Mouse (Mus musculus) forebrain, postnatal 0 days (tissue): ENCODE data around the gene Cnksr1. TPM values are rescaled to one million over a fixed set of nuclear protein-coding genes. Genes with fewer than 3 reads are reported as not detected.
A peak's percentile ranks its signal among the peaks of the same experiment; 100 is the strongest.

Source experiments
- ATAC-seq: fragments of 200-750 bp; cut with Nextera tagmentation; 2 replicates; pipeline ENCODE4 v1.8.0; 2017; ENCODE audit warnings: mild to moderate bottlenecking, moderate library complexity
- DNase-seq: peaks from one replicate; pipeline ENCODE4 v3.0.0-alpha.2; 2015
- H3K27ac ChIP-seq: fragments of 300-500 bp; sonication (generic); 2 replicates; pipeline ENCODE4 v1.5.1; 2014; ENCODE audit warnings: low read depth, mild to moderate bottlenecking, antibody characterized with exemption, low read length, moderate library complexity, mixed read lengths
- H3K27me3 ChIP-seq: fragments of 300-500 bp; sonication (generic); 2 replicates; pipeline ENCODE4 v1.6.1; 2014; ENCODE audit warnings: mild to moderate bottlenecking, low read length, mixed read lengths; ENCODE audit not compliant: insufficient read depth
- H3K36me3 ChIP-seq: fragments of 300-500 bp; sonication (generic); 2 replicates; pipeline ENCODE4 v1.6.1; 2014; ENCODE audit warnings: mild to moderate bottlenecking, moderate library complexity; ENCODE audit not compliant: insufficient read depth
- H3K4me1 ChIP-seq: fragments of 300-500 bp; sonication (generic); 2 replicates; pipeline ENCODE4 v1.6.1; 2014; ENCODE audit warnings: antibody characterized with exemption; ENCODE audit not compliant: insufficient read depth
- H3K4me2 ChIP-seq: fragments of 300-500 bp; sonication (generic); 2 replicates; pipeline ENCODE4 v1.6.1; 2014; ENCODE audit warnings: low read depth, mild to moderate bottlenecking, moderate library complexity
- H3K4me3 ChIP-seq: fragments of 300-500 bp; sonication (generic); 2 replicates; pipeline ENCODE4 v1.5.1; 2014; ENCODE audit warnings: low read depth, low read length, mixed read lengths
- H3K9ac ChIP-seq: fragments of 300-500 bp; sonication (generic); 2 replicates; pipeline ENCODE4 v1.6.1; 2014; ENCODE audit warnings: mild to moderate bottlenecking
- H3K9me3 ChIP-seq: fragments of 300-500 bp; sonication (generic); 2 replicates; pipeline ENCODE4 v1.6.1; 2016; ENCODE audit warnings: low read length
- CTCF ChIP-seq: sonication (generic); IDR thresholded peaks from 2 replicates; pipeline ENCODE4 v1.5.1; 2016; ENCODE audit warnings: antibody characterized with exemption, control low read depth, low read depth
- WGBS: fragments of 180-500 bp; shearing (Covaris S2); extraction: QIAGEN DNeasy Blood & Tissue Kit; methylation state at CpG from one replicate; pipeline ENCODE4 v1.1.7; 2014; 5-methylcytosine and 5-hydroxymethylcytosine counted together
- polyA plus RNA-seq: library from polyadenylated mRNA; unstranded; fragments of >200 nt; fragmentation: Nextera tagmentation; extraction: Ambion mirVana; gene quantifications from 2 replicates; pipeline ENCODE4 v1.2.1, GENCODE M21; 2015
- total RNA-seq: library from RNA; depleted of rRNA; stranded (reverse); fragments of >200 nt; gene quantifications from 2 replicates; pipeline ENCODE4 v1.2.3, GENCODE M21; 2014

The Cnksr1 gene
- total and polyA plus RNA-seq, 2 experiments from 2014 or later = 0.18 TPM; not detected in 1

DNA sequence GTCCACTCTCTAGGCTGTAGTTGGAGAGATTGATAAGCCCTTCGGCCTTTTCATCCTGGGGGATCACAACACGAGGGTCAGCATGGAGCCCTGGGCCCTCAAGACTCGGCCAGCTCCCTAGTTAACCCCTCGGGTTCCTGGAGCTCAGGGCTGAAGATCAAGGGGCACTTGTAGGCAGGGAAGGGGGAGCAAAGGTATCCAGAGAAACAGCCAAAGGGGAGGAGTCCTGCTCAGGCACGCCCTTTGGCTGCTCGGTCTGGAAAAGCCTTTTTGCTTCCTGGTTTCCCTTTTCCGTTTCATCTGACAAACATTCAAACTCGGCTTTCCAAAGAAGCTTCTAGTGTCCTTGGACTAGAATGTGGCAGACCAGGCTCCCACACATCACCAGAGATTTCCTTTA lies 7.8 kb downstream of the Cnksr1 start:
- Histone ChIP-seq H3K4me3 (no peak overlapping the region), H3K9me3 (no peaks in the 10 kb centered on the region), H3K9ac (no peak overlapping the region), H3K4me2 (no peak overlapping the region), H3K27me3 (no peaks in the 10 kb centered on the region), H3K27ac (no peak overlapping the region), H3K36me3 (no peaks in the 10 kb centered on the region), H3K4me1 (no peaks in the 10 kb centered on the region)
- ATAC-seq = no peak
- WGBS = 43% methylated on average over 8 of the region's 8 CpGs
- no peak for TF ChIP-seq CTCF
- DNase-seq = no peak

GRCm38 (mm10) chr4:134227194-134227593 lies 11.0 kb downstream of the Cnksr1 start, which contains the start of gene Catsper4:
Catsper4 (minus strand) TSS chr4:134227383.
- Histone ChIP-seq H3K9ac (no peak within 1 kb of the TSS), H3K4me1 (no peaks in the 10 kb centered on the region), H3K9me3 (no peaks in the 10 kb centered on the region), H3K4me3 (no peak within 1 kb of the TSS), H3K36me3 (no peaks in the 10 kb centered on the region), H3K4me2 (no peak within 1 kb of the TSS), H3K27ac (no peak within 1 kb of the TSS), H3K27me3 (no peaks in the 10 kb centered on the region)
- no peak for ATAC-seq
- DNase-seq = peak; percentile 13
- peak; percentile 50 for TF ChIP-seq CTCF
- WGBS = 71% methylated on average over 8 of the region's 8 CpGs

DNA sequence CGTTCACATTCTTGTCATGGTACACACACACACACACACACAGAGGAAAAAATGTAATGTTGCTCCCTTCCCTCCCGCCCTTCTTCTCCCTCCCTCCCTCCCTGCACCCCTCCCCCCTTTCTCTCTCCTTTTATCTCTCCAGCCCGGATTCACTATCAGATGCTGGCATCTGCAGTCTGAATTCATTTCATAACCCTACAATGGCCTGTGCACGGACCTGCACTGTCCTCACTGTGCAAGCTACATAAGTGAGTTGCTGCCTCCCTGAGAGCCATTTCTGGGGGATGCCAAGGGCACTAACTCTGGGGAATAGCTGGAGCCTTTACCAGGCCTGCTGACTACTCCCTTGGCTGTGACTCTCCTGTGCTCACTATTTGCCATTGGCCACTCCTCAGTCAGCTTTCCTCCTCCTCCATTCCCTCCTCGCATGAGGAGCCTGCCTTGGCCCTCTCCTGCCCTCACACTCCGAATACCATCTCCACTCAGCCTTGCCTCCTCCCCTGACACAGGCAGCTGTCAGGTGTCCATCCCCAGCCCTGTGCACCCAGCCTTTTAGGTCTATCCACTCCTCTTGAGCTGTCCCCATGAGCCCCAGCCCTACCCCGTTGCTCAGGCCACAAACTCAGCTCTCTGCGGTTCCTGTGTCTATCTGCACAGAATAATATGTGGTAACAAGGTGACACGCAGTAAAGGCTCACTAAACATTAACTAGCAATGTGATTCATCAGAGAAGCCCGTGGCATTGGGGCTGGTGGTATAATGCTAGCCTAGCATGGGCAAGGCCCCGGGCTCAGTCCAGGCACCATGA lies 15.2 kb downstream of the Cnksr1 start:
- no peak overlapping the region for H3K4me2 ChIP-seq
- ATAC-seq = no peak
- 66% methylated on average over 11 of the region's 11 CpGs for WGBS
- H3K9me3 ChIP-seq = no peaks in the 10 kb centered on the region
- no peak for DNase-seq
- H3K4me3 ChIP-seq = no peak overlapping the region
- H3K36me3 ChIP-seq = no peaks in the 10 kb centered on the region
- H3K27me3 ChIP-seq = no peaks in the 10 kb centered on the region
- TF ChIP-seq CTCF = no peak
- no peak overlapping the region for H3K9ac ChIP-seq
- no peak overlapping the region for H3K27ac ChIP-seq
- no peaks in the 10 kb centered on the region for H3K4me1 ChIP-seq

GRCm38 (mm10) chr4:134206488-134207053 lies 31.6 kb downstream of the Cnksr1 start:
- no peaks in the 10 kb centered on the region for H3K4me1 ChIP-seq
- H3K4me3 ChIP-seq = no peak overlapping the region
- TF ChIP-seq CTCF = no peak
- ATAC-seq = no peak
- no peak overlapping the region for H3K4me2 ChIP-seq
- no peaks in the 10 kb centered on the region for H3K27me3 ChIP-seq
- no peaks in the 10 kb centered on the region for H3K9me3 ChIP-seq
- DNase-seq = no peak
- no peak overlapping the region for H3K9ac ChIP-seq
- no peaks in the 10 kb centered on the region for H3K36me3 ChIP-seq
- no peak overlapping the region for H3K27ac ChIP-seq
- WGBS = 74% methylated on average over 6 of the region's 6 CpGs

DNA sequence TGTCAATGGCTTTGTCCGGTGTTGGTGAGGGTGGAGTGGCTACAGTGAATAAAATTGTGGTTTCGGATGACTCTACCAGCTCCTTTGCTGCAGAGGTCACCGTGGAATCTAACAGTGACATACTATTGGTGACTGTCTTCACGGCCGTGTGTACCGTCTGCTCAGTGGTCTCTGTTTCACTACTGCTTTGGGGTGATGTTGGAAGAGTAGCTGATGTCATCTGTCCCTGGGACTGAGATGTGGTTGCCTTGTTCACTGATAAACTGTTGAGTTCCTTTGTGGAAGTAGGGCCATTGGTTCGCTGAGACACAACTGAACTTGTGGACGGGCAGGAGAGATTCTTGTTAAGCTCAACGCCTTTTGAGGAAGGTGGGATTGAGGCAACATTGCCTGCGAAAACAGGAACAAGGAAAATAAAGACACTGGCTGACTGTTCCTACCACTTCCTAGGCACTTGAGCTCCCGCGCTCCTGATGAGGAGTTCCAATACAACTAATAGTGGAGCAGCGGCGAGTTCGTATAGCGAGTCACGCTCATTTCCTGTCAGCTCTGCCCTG lies 34.8 kb downstream of the Cnksr1 start:
- Histone ChIP-seq H3K9ac (no peak overlapping the region), H3K4me1 (no peaks in the 10 kb centered on the region), H3K27ac (no peak overlapping the region), H3K9me3 (no peaks in the 10 kb centered on the region), H3K4me2 (no peak overlapping the region), H3K27me3 (no peaks in the 10 kb centered on the region), H3K4me3 (no peak overlapping the region), H3K36me3 (no peaks in the 10 kb centered on the region)
- TF ChIP-seq CTCF = no peak
- 93% methylated on average over 17 of the region's 17 CpGs for WGBS
- DNase-seq (no peak), ATAC-seq (no peak)

DNA sequence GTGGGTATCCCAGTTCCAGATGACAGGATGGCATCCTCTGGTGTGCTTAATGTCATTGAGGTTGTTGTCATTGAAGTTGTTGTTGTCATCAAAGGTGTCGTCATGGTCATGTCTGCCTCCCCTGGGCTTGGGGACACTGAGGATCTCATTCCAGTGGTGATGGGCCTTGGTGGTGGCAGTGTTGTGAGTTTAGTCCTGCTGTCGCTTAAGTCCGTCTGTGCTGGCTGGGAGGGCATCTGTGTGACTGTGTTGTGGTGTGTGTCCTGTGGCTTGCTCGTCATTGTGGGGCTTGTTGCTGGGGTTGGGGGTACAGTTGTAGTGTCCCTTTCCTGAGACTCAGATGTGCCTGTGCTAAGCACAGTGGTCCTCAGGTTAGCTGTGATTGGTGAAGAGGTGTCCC lies 35.3 kb downstream of the Cnksr1 start, which contains the start of gene Gm7534:
Gene Gm7534 (minus strand): TSS at position 101 of the 400 bp plus-strand sequence.
- H3K27ac ChIP-seq = no peak within 1 kb of the TSS
- no peaks in the 10 kb centered on the region for H3K27me3 ChIP-seq
- ATAC-seq = no peak
- H3K9ac ChIP-seq = no peak within 1 kb of the TSS
- H3K4me2 ChIP-seq = no peak within 1 kb of the TSS
- DNase-seq = no peak
- no peaks in the 10 kb centered on the region for H3K4me1 ChIP-seq
- WGBS = 90% methylated on average over 4 of the region's 4 CpGs
- H3K9me3 ChIP-seq = no peaks in the 10 kb centered on the region
- no peaks in the 10 kb centered on the region for H3K36me3 ChIP-seq
- H3K4me3 ChIP-seq = no peak within 1 kb of the TSS
- no peak for TF ChIP-seq CTCF

DNA sequence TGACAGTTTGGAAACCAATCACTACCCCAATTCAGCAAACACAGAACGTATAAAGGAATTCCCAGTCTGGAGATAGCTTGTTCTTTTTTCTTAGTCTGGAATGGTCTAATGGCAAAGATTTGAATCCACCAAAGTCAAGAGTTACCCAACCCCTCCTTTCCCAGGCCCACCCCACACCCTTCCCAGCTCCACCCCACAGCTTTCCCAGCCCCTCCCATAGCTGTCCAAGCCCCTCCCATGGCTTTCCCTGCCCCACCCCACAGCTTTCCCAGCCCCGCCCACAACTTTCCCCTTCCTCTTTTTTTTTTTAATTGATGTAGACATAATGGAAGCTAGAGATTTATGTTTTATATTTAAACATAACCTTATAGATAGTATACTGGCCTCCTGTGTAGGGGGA lies 38.8 kb downstream of the Cnksr1 start:
- Histone ChIP-seq H3K9ac (no peak overlapping the region), H3K4me3 (no peak overlapping the region), H3K36me3 (no peaks in the 10 kb centered on the region), H3K9me3 (no peaks in the 10 kb centered on the region), H3K27ac (no peak overlapping the region), H3K4me1 (no peaks in the 10 kb centered on the region), H3K4me2 (no peak overlapping the region), H3K27me3 (no peaks in the 10 kb centered on the region)
- DNase-seq = no peak
- 78% methylated on average over 2 of the region's 2 CpGs for WGBS
- ATAC-seq = no peak
- TF ChIP-seq CTCF = no peak
